Mouse (Mus musculus): ENCODE data around the gene Pax1. TPM values are rescaled to one million over a fixed set of nuclear protein-coding genes. Genes with fewer than 3 reads are reported as not detected.

The Pax1 gene
- polyA plus RNA-seq, 1 experiment = not detected

DNA sequence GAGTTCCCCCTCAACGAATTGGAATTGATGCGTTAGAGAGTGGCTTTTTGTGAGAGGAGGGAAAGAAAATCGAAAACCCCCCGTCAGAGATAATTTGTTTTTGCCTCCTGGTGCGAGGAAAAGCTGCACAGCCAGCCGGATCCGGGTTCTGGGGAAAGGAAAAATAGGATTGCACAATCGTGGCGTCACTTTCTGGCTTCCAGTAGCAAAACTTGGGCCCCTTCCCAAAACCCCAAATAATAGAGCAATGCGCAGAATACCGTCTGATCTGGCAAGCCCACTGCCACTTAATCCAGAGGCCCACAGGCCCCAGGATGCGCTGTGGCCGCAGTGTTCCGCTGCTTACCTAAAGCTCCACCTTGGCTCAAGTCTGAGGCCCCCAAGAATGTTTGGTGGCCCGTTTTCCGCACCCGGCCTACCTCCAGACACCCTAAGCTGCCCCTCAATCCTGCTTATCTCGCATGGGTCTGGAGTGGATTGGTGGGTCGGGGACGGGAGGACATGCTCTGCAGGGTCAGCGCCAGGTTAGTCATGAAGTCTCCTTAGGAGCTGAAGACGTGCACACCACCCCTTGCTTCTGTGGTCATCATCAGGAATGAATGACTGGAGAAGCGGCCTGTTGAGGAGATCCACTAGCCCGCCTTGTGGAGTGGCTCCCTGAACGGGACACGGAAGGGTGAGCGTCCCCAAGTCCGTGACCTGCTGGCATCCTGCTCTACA is 11.4 kb downstream of the Pax1 start:
- 3% methylated on average over 28 of the region's 28 CpGs for WGBS

DNA sequence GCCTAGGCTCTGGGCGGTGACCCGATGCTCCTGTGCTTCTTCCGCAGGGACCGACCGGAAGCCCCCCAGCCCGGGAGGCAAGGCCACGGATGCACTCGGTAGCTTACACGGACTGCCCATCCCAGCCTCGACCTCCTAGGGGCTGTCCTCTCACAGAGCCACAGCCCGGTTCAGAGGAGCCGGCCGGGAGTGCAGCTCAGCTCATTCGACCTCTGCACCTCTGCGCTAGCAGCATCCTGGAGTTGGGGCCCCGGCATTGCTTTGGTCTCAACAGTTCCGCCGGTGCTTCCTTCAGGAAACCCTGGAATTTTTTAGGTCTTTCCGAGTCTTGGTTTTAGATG is 11.9 kb downstream of the Pax1 start:
- Histone ChIP-seq H3K27me3 (ENCODE audit: control insufficient read depth, insufficient read depth, low read length) (peaks cover 24% of the 10 kb centered on the region), H3K4me1 (ENCODE audit: control insufficient read depth, insufficient read depth, insufficient read length, low read length) (no peaks in the 10 kb centered on the region), H3K36me3 (ENCODE audit: control insufficient read depth, insufficient read depth, low read length) (no peaks in the 10 kb centered on the region), H3K4me3 (ENCODE audit: low read depth, low read length) (no peak overlapping the region), H3K27ac (ENCODE audit: insufficient read depth, low read depth, low read length) (no peak overlapping the region)
- WGBS = 2% methylated on average over 19 of the region's 19 CpGs
- TF ChIP-seq POLR2A (IDR thresholded peaks at IDR 0.05; ENCODE audit: low read depth, low read length) = no peak
- no peak for TF ChIP-seq CTCF (IDR thresholded peaks at IDR 0.05; ENCODE audit: extremely low read depth, insufficient read length, insufficient replicate concordance, low read depth, low read length)

More for the DNA sequence above, 11.4 kb downstream of the Pax1 start:
- TF ChIP-seq CTCF (IDR thresholded peaks at IDR 0.05; ENCODE audit: extremely low read depth, insufficient read length, insufficient replicate concordance, low read depth, low read length) (no peak), POLR2A (IDR thresholded peaks at IDR 0.05; ENCODE audit: low read depth, low read length) (no peak)
- H3K4me3 ChIP-seq (ENCODE audit: low read depth, low read length) = no peak overlapping the region
- H3K36me3 ChIP-seq (ENCODE audit: control insufficient read depth, insufficient read depth, low read length) = no peaks in the 10 kb centered on the region
- peaks cover 28% of the 10 kb centered on the region for H3K27me3 ChIP-seq (ENCODE audit: control insufficient read depth, insufficient read depth, low read length)
- no peak overlapping the region for H3K27ac ChIP-seq (ENCODE audit: insufficient read depth, low read depth, low read length)
- no peaks in the 10 kb centered on the region for H3K4me1 ChIP-seq (ENCODE audit: control insufficient read depth, insufficient read depth, insufficient read length, low read length)

DNA sequence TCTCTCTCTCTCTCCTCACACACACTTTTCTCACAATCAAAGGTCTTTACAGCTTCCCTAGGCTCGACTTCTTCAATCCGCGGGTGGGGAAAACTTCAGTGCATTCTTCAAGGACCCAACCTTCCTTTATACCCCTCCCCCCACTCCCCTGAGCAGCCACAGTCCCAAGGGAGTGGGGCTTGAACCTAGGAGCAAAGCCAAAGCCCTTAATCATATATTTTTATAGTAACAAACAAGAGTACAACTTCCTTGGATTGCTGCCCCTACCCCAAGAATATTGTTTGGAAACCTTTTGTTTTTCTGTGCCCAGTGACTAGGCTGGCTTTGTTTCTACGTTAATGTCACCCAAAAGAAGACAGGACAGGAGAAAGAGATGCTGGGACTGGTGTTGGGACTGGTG is 12.5 kb downstream of the Pax1 start:
- 2% methylated on average over 4 of the region's 4 CpGs for WGBS
- H3K27ac ChIP-seq (ENCODE audit: insufficient read depth, low read depth, low read length) = no peak overlapping the region
- TF ChIP-seq CTCF (IDR thresholded peaks at IDR 0.05; ENCODE audit: extremely low read depth, insufficient read length, insufficient replicate concordance, low read depth, low read length) (no peak), POLR2A (IDR thresholded peaks at IDR 0.05; ENCODE audit: low read depth, low read length) (no peak)
- H3K27me3 ChIP-seq (ENCODE audit: control insufficient read depth, insufficient read depth, low read length) = peaks cover 24% of the 10 kb centered on the region
- H3K36me3 ChIP-seq (ENCODE audit: control insufficient read depth, insufficient read depth, low read length) = no peaks in the 10 kb centered on the region
- no peaks in the 10 kb centered on the region for H3K4me1 ChIP-seq (ENCODE audit: control insufficient read depth, insufficient read depth, insufficient read length, low read length)
- H3K4me3 ChIP-seq (ENCODE audit: low read depth, low read length) = no peak overlapping the region

DNA sequence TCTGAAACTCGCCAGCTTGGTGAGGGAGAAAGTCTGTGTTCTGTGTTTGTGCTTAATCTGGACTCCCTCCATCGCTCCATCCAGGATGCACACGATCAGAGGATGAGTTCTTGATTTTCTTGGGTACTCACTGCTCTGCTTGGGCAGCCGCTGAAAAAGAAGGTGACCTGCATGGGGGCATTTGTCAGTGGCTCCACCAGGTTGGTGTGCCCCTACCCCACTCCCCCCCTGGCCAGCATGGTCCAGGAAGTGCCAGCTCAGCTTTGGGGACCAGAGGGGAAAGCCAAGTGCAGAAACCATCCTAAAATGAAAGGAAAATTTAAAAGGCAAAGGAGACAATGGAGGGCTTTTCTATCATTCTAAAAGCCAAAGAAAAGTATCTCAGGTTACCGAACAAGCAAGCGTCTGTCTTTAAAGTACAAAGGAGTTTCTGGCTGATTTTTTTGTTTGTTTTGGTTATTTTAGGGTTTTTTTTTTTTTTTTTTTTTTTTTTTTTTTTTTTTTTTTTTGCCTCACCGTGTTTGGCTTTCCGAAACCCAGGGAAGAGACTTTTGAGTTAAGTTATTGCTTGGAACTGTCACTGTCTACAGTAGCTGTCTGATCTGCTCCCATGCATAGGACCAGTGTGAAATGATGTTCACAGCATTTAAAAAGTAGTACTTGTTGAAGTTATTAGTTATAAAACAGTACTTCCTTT is 13.4 kb downstream of the Pax1 start:
- WGBS = 14% methylated on average over 8 of the region's 8 CpGs
- TF ChIP-seq CTCF (IDR thresholded peaks at IDR 0.05; ENCODE audit: extremely low read depth, insufficient read length, insufficient replicate concordance, low read depth, low read length) = no peak
- TF ChIP-seq POLR2A (IDR thresholded peaks at IDR 0.05; ENCODE audit: low read depth, low read length) = no peak
- H3K27me3 ChIP-seq (ENCODE audit: control insufficient read depth, insufficient read depth, low read length) = peaks cover 21% of the 10 kb centered on the region
- H3K36me3 ChIP-seq (ENCODE audit: control insufficient read depth, insufficient read depth, low read length) = no peaks in the 10 kb centered on the region
- no peaks in the 10 kb centered on the region for H3K4me1 ChIP-seq (ENCODE audit: control insufficient read depth, insufficient read depth, insufficient read length, low read length)
- H3K27ac ChIP-seq (ENCODE audit: insufficient read depth, low read depth, low read length) = no peak overlapping the region
- no peak overlapping the region for H3K4me3 ChIP-seq (ENCODE audit: low read depth, low read length)

DNA sequence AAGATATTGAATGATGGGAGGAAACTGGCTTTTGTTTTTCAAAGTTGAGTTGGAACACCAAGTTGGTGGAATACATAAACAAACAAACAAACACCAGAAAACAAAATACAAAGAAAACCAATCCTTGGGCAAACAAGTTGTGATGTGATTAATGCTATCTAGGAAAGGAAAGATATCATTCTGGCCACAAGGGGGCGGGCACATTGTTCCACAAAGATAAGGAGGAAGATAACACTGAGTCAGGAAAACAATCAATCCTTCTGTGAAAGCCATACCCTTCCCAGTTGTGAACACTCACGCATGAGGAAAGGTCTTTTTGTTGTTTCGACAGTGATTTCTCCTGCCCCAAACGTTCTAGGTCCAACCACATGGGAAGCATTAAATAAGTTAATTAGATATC is 17.2 kb downstream of the Pax1 start:
- no peaks in the 10 kb centered on the region for H3K4me1 ChIP-seq (ENCODE audit: control insufficient read depth, insufficient read depth, insufficient read length, low read length)
- no peak overlapping the region for H3K27ac ChIP-seq (ENCODE audit: insufficient read depth, low read depth, low read length)
- 6% methylated on average over 4 of the region's 4 CpGs for WGBS
- TF ChIP-seq CTCF (IDR thresholded peaks at IDR 0.05; ENCODE audit: extremely low read depth, insufficient read length, insufficient replicate concordance, low read depth, low read length) (no peak), POLR2A (IDR thresholded peaks at IDR 0.05; ENCODE audit: low read depth, low read length) (no peak)
- H3K4me3 ChIP-seq (ENCODE audit: low read depth, low read length) = no peak overlapping the region
- H3K27me3 ChIP-seq (ENCODE audit: control insufficient read depth, insufficient read depth, low read length) = peaks cover 8% of the 10 kb centered on the region
- no peaks in the 10 kb centered on the region for H3K36me3 ChIP-seq (ENCODE audit: control insufficient read depth, insufficient read depth, low read length)

DNA sequence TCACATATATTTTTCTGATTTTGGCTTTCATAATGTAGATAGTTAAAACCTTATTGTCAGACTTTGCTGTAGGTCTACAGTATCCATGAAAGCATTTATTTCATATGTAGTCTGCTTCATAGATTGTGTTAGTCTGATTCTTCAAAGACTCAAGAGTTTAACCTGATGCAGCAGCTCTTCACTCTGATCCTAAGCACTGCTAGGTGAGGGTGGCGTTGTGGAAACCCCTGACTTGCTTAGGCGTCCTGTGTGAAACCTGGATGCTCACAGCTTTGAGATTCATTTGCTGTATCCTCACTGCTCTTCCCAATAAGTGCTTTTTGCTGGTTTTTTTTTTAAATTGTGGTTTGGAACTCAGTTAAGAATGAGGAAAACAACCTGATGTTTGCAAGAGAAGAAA is 21.6 kb downstream of the Pax1 start:
- WGBS = 73% methylated on average over 2 of the region's 2 CpGs
- Histone ChIP-seq H3K27ac (ENCODE audit: insufficient read depth, low read depth, low read length) (no peak overlapping the region), H3K4me1 (ENCODE audit: control insufficient read depth, insufficient read depth, insufficient read length, low read length) (no peaks in the 10 kb centered on the region), H3K4me3 (ENCODE audit: low read depth, low read length) (no peak overlapping the region), H3K27me3 (ENCODE audit: control insufficient read depth, insufficient read depth, low read length) (no peaks in the 10 kb centered on the region), H3K36me3 (ENCODE audit: control insufficient read depth, insufficient read depth, low read length) (no peaks in the 10 kb centered on the region)
- TF ChIP-seq POLR2A (IDR thresholded peaks at IDR 0.05; ENCODE audit: low read depth, low read length) (no peak), CTCF (IDR thresholded peaks at IDR 0.05; ENCODE audit: extremely low read depth, insufficient read length, insufficient replicate concordance, low read depth, low read length) (no peak)

DNA sequence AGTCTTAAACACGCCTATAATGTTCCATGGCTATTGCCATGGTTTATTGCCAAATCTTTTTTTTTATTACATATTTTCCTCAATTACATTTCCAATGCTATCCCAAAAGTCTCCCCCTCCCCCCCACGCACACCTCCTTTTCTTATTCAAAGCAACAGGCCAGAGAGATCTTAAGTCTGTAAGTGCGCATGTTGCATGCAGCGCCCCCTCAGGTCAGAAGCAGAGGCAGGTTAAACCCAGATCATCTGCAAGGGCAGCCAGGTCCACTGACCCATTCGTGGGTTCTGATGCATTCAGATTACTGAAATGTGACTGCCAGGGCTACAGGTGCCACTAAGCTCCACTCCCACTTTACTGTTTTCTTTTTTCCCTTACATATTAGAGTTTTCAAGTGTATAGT is 25.2 kb downstream of the Pax1 start:
- no peaks in the 10 kb centered on the region for H3K27me3 ChIP-seq (ENCODE audit: control insufficient read depth, insufficient read depth, low read length)
- H3K36me3 ChIP-seq (ENCODE audit: control insufficient read depth, insufficient read depth, low read length) = no peaks in the 10 kb centered on the region
- no peaks in the 10 kb centered on the region for H3K4me1 ChIP-seq (ENCODE audit: control insufficient read depth, insufficient read depth, insufficient read length, low read length)
- H3K4me3 ChIP-seq (ENCODE audit: low read depth, low read length) = no peak overlapping the region
- no peak for TF ChIP-seq CTCF (IDR thresholded peaks at IDR 0.05; ENCODE audit: extremely low read depth, insufficient read length, insufficient replicate concordance, low read depth, low read length)
- no peak for TF ChIP-seq POLR2A (IDR thresholded peaks at IDR 0.05; ENCODE audit: low read depth, low read length)
- WGBS = 49% methylated on average over 5 of the region's 5 CpGs
- no peak overlapping the region for H3K27ac ChIP-seq (ENCODE audit: insufficient read depth, low read depth, low read length)
